Mouse (Mus musculus): ENCODE results near the gene Cdh23.

GRCm38 (mm10) chr10:60735737-60736136 lies 39.4 kb upstream of the Cdh23 start:
- no peak for TF ChIP-seq POLR2A (IDR thresholded peaks at IDR 0.05; ENCODE audit: insufficient read length, low read depth)
- TF ChIP-seq MAX (IDR thresholded peaks at IDR 0.05; ENCODE audit: low read depth), result no peak
- no peak for TF ChIP-seq MYOG (IDR thresholded peaks at IDR 0.05; ENCODE audit: control insufficient read depth in 1 of 3, insufficient read depth in 1 of 3, insufficient read length in 2 of 3, low read depth in 2 of 3)
- no peak for TF ChIP-seq POLR2AphosphoS2 (IDR thresholded peaks at IDR 0.05; ENCODE audit: insufficient read length, low read depth)
- TF ChIP-seq CEBPB (IDR thresholded peaks at IDR 0.05; ENCODE audit: insufficient read depth, poor library complexity, severe bottlenecking), result no peak
- no peak for TF ChIP-seq TCF3 (IDR thresholded peaks at IDR 0.05; ENCODE audit: insufficient read length, low read depth)
- no peak for TF ChIP-seq E2F4 (IDR thresholded peaks at IDR 0.05; ENCODE audit: insufficient read depth)
- no peak for TF ChIP-seq TCF12 (IDR thresholded peaks at IDR 0.05; ENCODE audit: insufficient read depth, poor library complexity, severe bottlenecking)
- no peak for TF ChIP-seq REST (IDR thresholded peaks at IDR 0.05; ENCODE audit: insufficient read depth, insufficient read length)
- TF ChIP-seq USF1 (IDR thresholded peaks at IDR 0.05; ENCODE audit: low read depth), result no peak
- no peak for TF ChIP-seq SRF (IDR thresholded peaks at IDR 0.05; ENCODE audit: control insufficient read depth, insufficient read length, low read depth)

All from myocyte (in vitro differentiated cells).